ENCODE assay signal across 8 mouse cellular contexts in the genomic region with DNA sequence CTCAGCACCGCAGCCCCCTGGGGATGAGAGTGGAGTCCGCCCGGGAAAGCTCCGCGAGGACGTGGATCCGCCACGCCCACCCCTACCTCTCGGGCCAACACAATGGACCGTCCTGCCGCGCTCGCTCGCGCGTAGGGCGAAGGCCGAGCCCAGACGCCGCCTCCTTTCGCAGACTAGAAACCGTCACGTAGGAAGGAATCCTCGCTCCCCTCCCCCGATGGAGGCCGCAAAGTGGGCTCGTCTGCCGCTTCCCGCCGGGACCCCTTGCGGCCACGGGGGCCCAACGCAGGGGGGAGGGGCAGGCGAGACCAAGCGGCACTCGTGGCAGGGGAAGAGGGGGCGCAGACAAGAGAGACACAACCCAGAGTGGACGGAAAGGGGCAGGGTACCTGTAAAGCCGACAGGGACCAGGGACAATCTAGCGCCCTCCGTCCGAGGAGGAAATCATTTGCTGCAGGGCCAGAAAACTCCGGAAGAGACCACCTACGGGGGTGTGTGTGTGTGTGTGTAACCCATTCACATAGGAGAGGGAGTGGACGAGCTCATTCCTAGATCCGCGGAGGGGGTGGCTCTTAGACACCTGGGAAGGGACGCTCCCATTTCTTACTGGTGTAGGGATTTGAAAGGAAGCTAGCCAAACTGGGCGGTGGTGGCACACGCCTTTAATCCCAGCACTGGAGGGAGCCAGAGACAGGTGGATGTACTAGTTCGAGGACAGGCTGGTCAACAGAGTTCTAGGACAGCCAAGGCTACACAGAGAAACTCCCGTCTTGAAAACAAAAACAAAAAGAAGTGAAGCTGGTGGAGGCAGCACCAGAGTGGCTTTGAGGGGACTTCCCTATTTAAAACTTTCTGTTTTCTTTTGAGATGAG. TPM values are rescaled to one million over a fixed set of nuclear protein-coding genes. Genes with fewer than 3 reads are reported as not detected.
DNase-seq lines count a peak whose midpoint lies in the region; TF ChIP-seq lines count a peak whose summit lies in the region.

A gene (minus strand): TSS at position 533 of the 872 bp plus-strand sequence.

- H3K4me1 ChIP-seq in ES-E14 (ENCODE audit: control insufficient read depth in 2 of 2, insufficient read depth in 2 of 2, low read length in 2 of 2, poor library complexity in 1 of 2), result peaks cover 7 to 8% of the 10 kb centered on the region in 2 experiments; a peak in 2 of 4 replicates
- no peaks in the 10 kb centered on the region for H3K4me1 ChIP-seq in brown adipose tissue, adult 24 weeks (ENCODE audit: control insufficient read depth, insufficient read depth, insufficient read length, low read length)
- H3K4me1 ChIP-seq in forebrain, embryonic 10.5 days, result peaks cover 37% of the 10 kb centered on the region
- H3K4me1 ChIP-seq in lung, adult 2 months (ENCODE audit: control insufficient read depth, insufficient read depth, low read length), result no peaks in the 10 kb centered on the region
- H3K4me1 ChIP-seq in olfactory bulb, adult 2 months (ENCODE audit: control insufficient read depth, insufficient read depth, low read length), result 0 out of 2 replicates have a peak, but pooled peaks cover 4% of the 10 kb centered on the region

- H3K9me3 ChIP-seq in ES-E14 (ENCODE audit: control insufficient read depth, insufficient read depth, low read depth, low read length), result no peaks in the 10 kb centered on the region
- H3K9me3 ChIP-seq in forebrain, embryonic 10.5 days, result 0 out of 2 replicates have a peak, but pooled peaks cover 4% of the 10 kb centered on the region

- peak; percentile 30; the same call in 1 of the 2 replicates for TF ChIP-seq POLR2A in lung, adult 2 months (IDR thresholded peaks at IDR 0.05; ENCODE audit: borderline replicate concordance, extremely low read depth, low read depth, low read length)
- TF ChIP-seq POLR2A in olfactory bulb, adult 2 months (IDR thresholded peaks at IDR 0.05; ENCODE audit: insufficient read depth, low read depth, low read length), result no peak

- in situ Hi-C loops in ES-E14 (cut with MboI; ENCODE audit: low sequenced_read_pairs in 2 of 2, unreplicated experiment in 2 of 2), result no loop called here

- DNase-seq in ES-E14 (ENCODE audit: low read depth, low spot score), result peak; percentile 97
- DNase-seq in forebrain, embryonic 10.5 days (ENCODE audit: extremely low spot score, low spot score), result peak; percentile 91
- peak; percentile 79 for DNase-seq in heart, postnatal 4 days
- peak; percentile 72 to 84 for DNase-seq in layer of hippocampus, adult 2 months (ENCODE audit: low spot score in 2 of 2)
- peak; percentile 75 for DNase-seq in lung, adult 2 months
- DNase-seq in thymus, postnatal 14 days, result peak; percentile 91

- TF ChIP-seq CTCF in layer of hippocampus, adult 2 months (conservative IDR thresholded peaks at IDR 0.05), result peak; percentile 57
- TF ChIP-seq CTCF in lung, adult 2 months (IDR thresholded peaks at IDR 0.05; ENCODE audit: insufficient read depth, low read length), result peak; percentile 29; the same call in 1 of the 2 replicates
- TF ChIP-seq CTCF in olfactory bulb, adult 2 months (IDR thresholded peaks at IDR 0.05; ENCODE audit: insufficient read depth, low read depth, low read length), result no peak

- peak within 1 kb of the TSS; percentile 73 to 78 for H3K4me3 ChIP-seq in ES-E14 (ENCODE audit: insufficient read depth in 1 of 2, low read depth in 1 of 2, low read length in 2 of 2, poor library complexity in 1 of 2, severe bottlenecking in 1 of 2)
- H3K4me3 ChIP-seq in brown adipose tissue, adult 24 weeks (ENCODE audit: insufficient read depth, low read depth, low read length), result peak within 1 kb of the TSS; percentile 76
- H3K4me3 ChIP-seq in forebrain, embryonic 10.5 days, result peak within 1 kb of the TSS; percentile 96
- H3K4me3 ChIP-seq in layer of hippocampus, adult 2 months, result peak within 1 kb of the TSS; percentile 83
- peak within 1 kb of the TSS; percentile 87 for H3K4me3 ChIP-seq in lung, adult 2 months (replicated peaks; ENCODE audit: extremely low read depth, low read depth, low read length)
- H3K4me3 ChIP-seq in olfactory bulb, adult 2 months (ENCODE audit: insufficient read depth, low read depth, low read length), result peak within 1 kb of the TSS; percentile 86

- peak within 1 kb of the TSS; percentile 81 for H3K9ac ChIP-seq in ES-E14 (ENCODE audit: insufficient read depth, low read depth, low read length, poor library complexity, severe bottlenecking)

- H3K36me3 ChIP-seq in ES-E14 (ENCODE audit: control insufficient read depth, insufficient read depth, low read length, poor library complexity, severe bottlenecking), result peaks cover 20% of the 10 kb centered on the region
- peaks cover 36% of the 10 kb centered on the region for H3K36me3 ChIP-seq in forebrain, embryonic 10.5 days (replicated peaks)

- peaks cover 4% of the 10 kb centered on the region; the same call in 1 of the 2 replicates for H3K27me3 ChIP-seq in forebrain, embryonic 10.5 days (ENCODE audit: poor library complexity, severe bottlenecking)

- H3K27ac ChIP-seq in ES-E14 (ENCODE audit: insufficient read depth, low read depth, low read length, poor library complexity, severe bottlenecking), result peak within 1 kb of the TSS; percentile 64
- H3K27ac ChIP-seq in brown adipose tissue, adult 24 weeks (replicated peaks; ENCODE audit: low read depth, low read length), result peak within 1 kb of the TSS; percentile 4
- H3K27ac ChIP-seq in forebrain, embryonic 10.5 days, result peak within 1 kb of the TSS; percentile 95
- peak within 1 kb of the TSS; percentile 72 for H3K27ac ChIP-seq in layer of hippocampus, adult 2 months
- peak within 1 kb of the TSS; percentile 57; the same call in 1 of the 2 replicates for H3K27ac ChIP-seq in olfactory bulb, adult 2 months (ENCODE audit: insufficient read depth, low read depth, low read length)

- WGBS in forebrain, embryonic 10.5 days, result under 1% methylated on average over 52 of the region's 52 CpGs
- under 1% methylated on average over 52 of the region's 52 CpGs for WGBS in lung, adult 2 months
- under 1% methylated on average over 52 of the region's 52 CpGs for WGBS in olfactory bulb, adult 2 months

TF ChIP-seq in ES-E14, 5 proteins besides CTCF, POLR2A, EP300 and RAD21:
- TF ChIP-seq ZNF384 (IDR thresholded peaks at IDR 0.05; ENCODE audit: low read depth, low read length), result no peak
- 0 out of 2 replicates have a peak, but pooled peaks have one; percentile 61 for TF ChIP-seq HCFC1 (IDR thresholded peaks at IDR 0.05; ENCODE audit: borderline replicate concordance, insufficient read depth, low read length)
- no peak for TF ChIP-seq CHD2 (IDR thresholded peaks at IDR 0.05; ENCODE audit: low read depth, low read length)
TF ChIP-seq in ES-E14: peak in this region for 1.

RNA-seq across cellular contexts. Expression of the gene that starts here (rescaled TPM):
- total RNA-seq in ES-E14 (2012; rRNA removed), result 76.5 and 83.2 TPM in 2 replicates
- 1.6 and 4.8 TPM in 2 replicates for polyA plus RNA-seq in brown adipose tissue, adult 24 weeks (2012; ENCODE audit: insufficient read depth, insufficient read length, missing spikeins)
- 246 and 257 TPM in 2 replicates for polyA plus RNA-seq in forebrain, embryonic 10.5 days (2016; fragmentation: Nextera tagmentation; extraction: Ambion mirVana)
- total RNA-seq in heart, postnatal 4 days (2021), result 10 to 100 TPM; 37.5 to 38.4 TPM
- total RNA-seq in layer of hippocampus, adult 2 months (2021), result 10 to 100 TPM; 16.9 to 21.0 TPM
- 42.7 and 49.1 TPM in 2 replicates for polyA plus RNA-seq in lung, adult 2 months (2012; rRNA removed)
- not detected in 2 replicates for polyA plus RNA-seq in olfactory bulb, adult 2 months (2012; ENCODE audit: insufficient read depth, insufficient read length, low replicate concordance, missing spikeins)

Comparison
In these comparisons a context has a peak if more than half of its experiments do, and no peak if none do; other contexts are left out.
1. Peak in every context shown above with its lines: DNase-seq, H3K4me3 ChIP-seq and H3K27ac ChIP-seq.
2. H3K27ac ChIP-seq: peak in every context shown above with its lines; median percentile 95 in forebrain, embryonic 10.5 days; 72 in layer of hippocampus, adult 2 months; 64 in ES-E14; 57 in olfactory bulb, adult 2 months; 4 in brown adipose tissue, adult 24 weeks.